Mouse (Mus musculus) gastrocnemius, postnatal 36 days (tissue): ENCODE data around the gene Arid1b. TPM values are rescaled to one million over a fixed set of nuclear protein-coding genes. Genes with fewer than 3 reads are reported as not detected.
"Not testable (repeated sequence)": the region's sequence is repeated elsewhere in the genome, so short reads cannot be mapped to it uniquely, and the experiment has no call there.

ENCODE experiments used
- DNase-seq, 2 experiments: peaks; one replicate each; pipeline ENCODE4 v3.0.0; 2022
- intact Hi-C: fragments of 180-260 bp; cut with DNase I; formaldehyde crosslinking; loops from one replicate; pipeline ENCODE4 v1.15.1; 2025
- total RNA-seq, 2 experiments: library from RNA; stranded (reverse); gene quantifications; 2 replicates each; pipeline ENCODE4 v1.2.3; 2021

The Arid1b gene
- total RNA-seq, 2 experiments from 2014 or later = 28.6 to 31.6 TPM

DNA sequence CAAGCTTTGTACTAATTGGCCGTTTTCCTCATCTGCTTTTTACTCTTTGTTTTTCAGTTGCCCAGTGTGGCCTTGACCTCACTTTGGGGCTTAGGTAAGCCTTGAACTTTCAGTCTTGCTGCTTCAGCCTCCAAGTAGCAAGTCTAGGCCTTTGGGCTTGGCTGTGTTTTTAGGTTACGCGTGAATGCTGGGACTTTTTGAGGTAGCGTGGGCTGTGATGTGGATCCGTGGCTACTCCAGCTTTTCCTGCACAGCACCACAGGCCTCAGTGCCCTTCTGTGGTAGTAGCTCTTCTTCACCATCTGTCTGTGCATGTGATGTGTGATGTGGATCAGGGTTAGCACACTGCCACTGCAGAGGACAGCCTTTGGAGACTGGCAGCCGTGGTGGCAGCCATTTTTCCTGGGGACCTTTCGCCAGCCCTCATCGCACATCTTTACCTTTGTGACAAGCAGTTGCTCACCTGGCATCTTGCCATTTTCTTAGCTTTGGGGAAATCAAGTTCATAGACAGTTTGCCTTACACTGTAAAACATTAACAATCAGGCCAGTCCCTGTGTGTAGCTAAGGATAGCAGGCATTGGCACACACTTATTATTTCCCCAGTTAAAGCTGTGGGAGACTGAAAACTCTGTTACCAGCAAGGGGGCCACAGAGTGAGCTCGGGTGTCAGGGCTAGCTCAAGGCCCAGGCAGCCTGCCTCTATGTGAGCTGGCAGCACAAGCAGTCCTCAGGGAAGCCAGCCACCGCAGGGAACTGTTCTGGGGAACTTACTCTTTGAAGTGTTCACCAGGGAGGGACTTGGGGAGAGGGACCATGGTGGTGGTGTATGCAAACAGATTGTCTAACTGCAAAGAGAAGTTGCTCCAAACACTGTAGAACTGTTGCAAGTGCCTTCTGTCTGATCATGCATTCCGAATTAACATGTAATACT lies 112.4 kb downstream of the Arid1b start:
- intact Hi-C loops = no loop called here
- no peak for DNase-seq

DNA sequence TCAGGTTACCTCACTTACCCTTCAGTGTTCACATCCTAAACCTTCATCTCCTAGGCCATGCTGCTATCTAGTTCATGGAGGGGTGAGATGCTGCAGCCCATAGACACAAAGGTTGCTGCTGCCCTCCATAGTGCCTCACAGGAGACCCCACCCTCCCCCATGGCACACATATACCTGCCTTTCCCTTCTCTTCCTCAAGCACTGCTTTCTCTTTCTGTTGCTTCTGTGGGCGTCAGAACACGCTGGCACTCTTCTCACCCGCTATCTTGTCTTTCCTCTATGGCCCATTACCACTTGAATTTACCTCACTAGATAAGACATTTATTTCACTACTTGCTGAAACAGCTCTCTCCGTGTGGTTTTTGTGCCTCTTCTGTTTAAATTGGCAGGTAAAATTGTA lies 113.4 kb downstream of the Arid1b start:
- intact Hi-C loops = no loop called here

DNA sequence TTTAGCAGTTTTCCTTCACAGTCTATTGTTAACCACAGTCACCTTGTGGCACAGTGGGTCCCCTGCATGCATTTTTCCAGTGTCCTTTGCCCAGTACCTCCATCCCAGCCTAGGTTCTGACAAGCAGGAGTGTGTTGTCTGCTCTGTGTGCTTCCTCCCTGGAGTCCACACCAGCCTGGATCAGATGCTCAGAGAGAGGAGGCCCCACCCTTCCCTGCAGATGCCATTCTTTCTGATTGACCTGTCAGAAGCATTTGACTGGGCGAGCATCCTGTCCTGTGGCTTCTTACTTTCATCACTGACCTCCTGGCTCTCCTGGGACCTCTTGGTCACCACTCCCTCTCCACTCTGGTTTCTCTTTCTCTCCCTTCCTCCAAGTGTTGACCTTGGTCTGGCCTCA lies 113.9 kb downstream of the Arid1b start:
- DNase-seq = no peak
- intact Hi-C loops = no loop called here

More for the DNA sequence above, 113.4 kb downstream of the Arid1b start:
- no peak for DNase-seq

DNA sequence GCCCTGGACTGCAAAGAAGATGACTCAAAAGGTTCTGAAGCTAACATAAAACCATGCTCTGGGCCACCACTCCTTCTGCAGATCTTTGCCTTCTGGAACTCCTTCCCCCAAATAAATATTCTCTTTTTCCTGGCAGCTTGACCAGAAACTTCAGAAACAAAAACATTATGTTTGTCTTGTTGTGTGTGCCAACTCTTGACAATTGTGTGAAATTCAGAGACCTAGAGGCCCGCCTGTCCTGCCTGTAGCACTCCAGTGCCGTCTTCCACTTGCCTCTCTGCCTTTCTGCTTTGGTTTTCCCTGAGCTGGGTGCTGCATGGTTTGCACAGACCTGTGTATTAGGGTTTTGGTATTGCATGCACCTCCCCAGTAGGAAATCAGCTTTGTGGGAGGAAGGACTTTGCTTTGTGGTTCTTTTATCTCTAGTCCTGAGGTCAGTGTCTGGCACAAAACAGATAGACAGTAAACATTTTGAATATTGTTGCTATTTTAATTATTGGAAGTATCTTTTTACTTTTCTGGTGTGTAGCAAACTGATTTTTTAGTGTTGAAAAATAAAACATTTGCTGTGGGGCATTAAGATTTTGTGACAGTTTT lies 114.5 kb downstream of the Arid1b start:
- DNase-seq = no peak

DNA sequence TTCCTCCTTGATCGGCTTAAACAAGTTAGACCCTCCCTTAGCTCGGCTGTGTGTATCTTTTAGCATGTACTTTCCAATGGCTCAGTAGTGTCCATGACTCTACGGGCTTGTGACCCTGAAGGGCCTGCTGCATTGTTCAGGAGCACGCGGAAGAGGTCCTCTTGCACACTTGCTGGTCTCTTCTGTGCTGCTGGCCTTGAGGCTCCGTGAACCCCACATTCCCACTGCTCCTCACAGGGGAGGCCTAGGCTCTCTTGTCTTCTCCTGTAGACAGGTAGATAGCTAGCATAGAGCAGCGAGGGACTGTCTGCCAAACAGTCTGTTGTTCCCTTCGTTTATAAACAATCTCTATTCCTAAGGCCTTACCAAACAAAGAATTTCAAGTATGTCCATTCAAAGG lies 115.2 kb downstream of the Arid1b start:
- intact Hi-C loops = no loop called here
- DNase-seq = no peak

More for the DNA sequence above, 114.5 kb downstream of the Arid1b start:
- intact Hi-C loops = no loop called here

DNA sequence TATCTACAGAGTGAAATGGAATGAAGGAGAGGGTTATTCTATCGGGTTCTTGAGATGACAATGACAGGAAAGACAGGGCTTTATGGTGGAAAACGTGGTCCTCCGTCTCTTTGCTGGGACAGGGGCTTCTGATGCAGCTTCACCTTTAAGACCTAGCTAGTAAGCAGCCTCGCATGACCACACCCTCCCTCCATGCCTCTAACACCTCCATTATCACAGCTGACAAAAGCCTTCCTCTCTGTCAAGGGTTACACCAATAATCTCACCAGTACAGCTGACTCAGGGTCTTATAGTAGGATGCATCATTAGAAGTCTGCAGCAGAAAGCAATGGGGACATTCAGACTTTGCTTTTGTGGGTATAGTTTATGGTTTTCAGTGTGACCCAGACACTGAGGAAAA lies 116.0 kb downstream of the Arid1b start:
- intact Hi-C loops = no loop called here
- DNase-seq = no peak

DNA sequence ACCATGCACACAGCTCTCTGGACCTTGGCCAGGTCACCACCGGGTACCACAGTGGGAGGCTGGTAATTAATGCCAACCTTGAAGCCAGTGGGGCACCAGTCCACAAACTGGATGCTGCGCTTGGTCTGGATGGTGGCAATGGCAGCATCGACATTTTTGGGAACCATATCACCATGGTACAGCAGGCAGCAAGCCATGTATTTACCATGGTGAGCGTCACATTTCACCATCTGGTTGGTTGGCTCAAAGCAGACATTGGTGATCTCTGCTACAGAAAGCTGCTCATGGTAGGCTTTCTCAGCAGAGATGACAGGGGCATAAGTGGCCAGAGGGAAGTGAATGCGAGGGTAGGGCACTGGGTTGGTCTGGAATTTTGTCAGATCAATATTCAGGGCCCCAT lies 116.8 kb downstream of the Arid1b start:
- intact Hi-C loops, DNase-seq: not testable (repeated sequence)

DNA sequence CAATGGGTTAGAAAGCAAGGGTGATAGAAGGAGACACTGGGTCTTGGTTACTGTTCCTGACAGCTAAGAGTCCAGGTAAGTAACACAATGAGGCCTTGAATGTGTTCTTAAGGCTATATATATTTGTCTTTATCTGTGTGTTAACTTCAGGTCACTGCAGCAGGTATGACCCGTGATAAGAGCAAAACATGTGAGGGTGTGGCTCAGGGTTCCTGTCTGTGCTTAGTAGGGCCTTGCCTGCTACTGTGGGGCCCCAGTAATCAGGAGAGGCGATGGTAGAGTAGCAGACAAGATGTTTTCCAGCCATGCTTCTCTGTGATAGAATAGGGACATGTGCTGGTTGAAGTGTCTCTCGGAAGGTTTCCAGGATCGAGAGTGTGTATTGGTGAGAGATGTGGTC lies 118.0 kb downstream of the Arid1b start:
- DNase-seq = no peak
- intact Hi-C loops = no loop called here

DNA sequence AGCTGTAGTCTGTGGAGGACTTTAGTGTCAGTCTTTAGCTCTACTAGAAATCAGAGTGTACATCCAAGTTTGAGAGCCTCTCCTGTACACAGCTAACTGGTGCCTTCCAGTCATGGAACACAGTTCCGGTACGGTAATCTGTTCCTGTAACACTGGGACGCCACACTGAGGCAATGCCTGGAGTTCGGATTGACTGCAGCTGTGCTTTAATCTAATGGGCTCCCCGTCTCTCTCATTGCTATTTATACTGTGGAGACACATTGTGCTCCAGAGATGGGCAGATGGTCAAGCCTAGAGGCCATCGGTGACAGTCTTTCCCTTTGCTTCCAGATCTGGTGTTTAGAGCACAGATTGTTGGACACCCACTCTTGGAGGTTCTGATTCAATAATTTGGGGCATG lies 121.8 kb downstream of the Arid1b start:
- intact Hi-C loops = no loop called here
- no peak for DNase-seq

DNA sequence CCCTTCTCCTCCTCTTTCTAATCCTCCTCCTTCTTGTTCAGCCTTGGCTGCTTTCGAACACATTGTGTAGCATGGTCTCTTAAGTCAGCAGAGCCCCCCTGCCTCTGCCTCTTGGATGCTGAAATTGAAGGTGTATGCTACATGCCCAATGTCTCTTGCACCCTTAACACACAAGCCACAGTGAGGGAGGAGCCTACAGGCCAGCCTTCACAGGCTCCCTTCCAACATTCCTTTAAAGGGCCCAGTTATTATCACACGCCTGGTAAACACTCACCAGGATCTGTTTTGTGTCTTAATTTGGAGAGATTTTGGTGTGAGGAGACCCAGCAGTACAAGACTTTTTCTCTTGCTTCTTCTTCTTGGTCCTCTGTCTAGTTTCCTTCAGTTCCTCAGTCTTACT lies 122.9 kb downstream of the Arid1b start:
- no peak for DNase-seq
- intact Hi-C loops = no loop called here

DNA sequence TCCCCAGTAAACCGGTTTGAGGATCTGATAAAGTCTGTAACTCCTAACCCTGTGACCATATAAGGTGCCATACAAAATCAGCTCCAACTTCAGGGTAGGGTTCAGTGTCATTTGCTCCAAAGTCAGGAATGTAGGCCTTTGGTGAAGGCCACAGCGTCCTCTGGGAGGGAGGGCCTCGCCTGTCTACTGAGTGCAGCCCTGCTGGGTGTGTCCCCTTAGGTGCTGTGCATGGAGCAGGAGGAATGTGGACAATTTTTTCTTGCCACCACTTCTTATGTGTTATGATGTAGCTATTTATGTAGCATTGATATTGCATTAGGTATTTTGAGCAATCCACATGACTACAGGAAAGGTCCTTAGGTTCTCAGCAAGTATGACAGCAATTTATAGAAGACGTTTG lies 124.0 kb downstream of the Arid1b start:
- intact Hi-C loops = no loop called here
- no peak for DNase-seq

DNA sequence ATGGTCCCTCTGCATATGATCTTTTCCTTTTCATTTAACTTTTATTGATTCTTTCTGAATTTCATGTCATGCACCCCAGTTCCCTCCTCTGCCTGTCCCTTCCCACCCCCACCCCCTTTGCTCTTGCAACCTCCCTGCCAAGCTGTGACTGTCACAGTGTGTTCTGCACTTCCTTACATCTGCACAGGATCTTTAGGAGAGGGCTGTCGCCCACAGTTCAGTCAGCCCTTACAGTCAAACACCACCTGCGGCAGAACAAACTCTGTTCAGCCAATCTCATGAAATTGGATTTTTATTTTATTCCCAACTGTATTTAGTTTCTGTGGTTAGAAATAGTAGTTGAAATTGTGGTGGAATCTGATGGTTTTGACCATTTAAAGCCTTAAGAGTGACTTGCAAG lies 130.5 kb downstream of the Arid1b start:
- intact Hi-C loops = no loop called here
- no peak for DNase-seq

DNA sequence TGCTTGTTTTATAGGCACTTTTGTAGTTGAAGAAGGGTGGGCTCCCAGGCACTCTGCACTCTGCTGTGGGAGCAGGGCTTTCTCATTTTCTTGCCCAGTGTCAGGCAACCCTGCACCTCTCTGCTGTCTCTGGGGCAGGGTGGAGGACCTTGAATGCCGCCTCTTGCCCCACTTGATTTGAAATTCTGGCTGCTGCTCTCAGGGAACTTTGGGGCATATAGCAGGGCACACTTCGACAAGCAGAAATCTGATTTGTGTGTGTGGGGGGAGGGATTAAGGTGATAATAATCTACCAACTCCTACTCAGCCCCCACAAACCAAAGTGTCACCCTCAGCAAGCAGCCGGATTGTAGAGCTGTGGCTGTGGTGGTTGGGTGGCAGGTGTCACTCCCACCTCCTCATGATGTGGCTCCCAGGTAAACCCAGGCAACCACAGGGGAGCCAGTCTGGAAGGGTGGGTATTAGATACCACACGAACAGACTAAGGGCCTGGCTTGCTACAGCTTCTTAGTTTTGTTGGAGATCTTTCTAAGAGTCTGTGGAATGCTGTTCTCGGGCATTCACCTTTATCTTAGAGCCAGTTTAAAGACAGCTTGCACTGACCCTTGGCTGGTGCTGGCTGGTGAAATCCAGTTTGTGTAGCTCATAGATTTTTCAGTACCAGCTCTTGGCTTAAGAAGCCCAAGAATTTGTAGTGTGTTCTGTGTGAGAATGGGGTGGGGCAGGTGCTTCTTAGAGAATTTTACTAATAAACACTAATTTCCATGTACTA lies 131.1 kb downstream of the Arid1b start:
- intact Hi-C loops = no loop called here
- DNase-seq = no peak

DNA sequence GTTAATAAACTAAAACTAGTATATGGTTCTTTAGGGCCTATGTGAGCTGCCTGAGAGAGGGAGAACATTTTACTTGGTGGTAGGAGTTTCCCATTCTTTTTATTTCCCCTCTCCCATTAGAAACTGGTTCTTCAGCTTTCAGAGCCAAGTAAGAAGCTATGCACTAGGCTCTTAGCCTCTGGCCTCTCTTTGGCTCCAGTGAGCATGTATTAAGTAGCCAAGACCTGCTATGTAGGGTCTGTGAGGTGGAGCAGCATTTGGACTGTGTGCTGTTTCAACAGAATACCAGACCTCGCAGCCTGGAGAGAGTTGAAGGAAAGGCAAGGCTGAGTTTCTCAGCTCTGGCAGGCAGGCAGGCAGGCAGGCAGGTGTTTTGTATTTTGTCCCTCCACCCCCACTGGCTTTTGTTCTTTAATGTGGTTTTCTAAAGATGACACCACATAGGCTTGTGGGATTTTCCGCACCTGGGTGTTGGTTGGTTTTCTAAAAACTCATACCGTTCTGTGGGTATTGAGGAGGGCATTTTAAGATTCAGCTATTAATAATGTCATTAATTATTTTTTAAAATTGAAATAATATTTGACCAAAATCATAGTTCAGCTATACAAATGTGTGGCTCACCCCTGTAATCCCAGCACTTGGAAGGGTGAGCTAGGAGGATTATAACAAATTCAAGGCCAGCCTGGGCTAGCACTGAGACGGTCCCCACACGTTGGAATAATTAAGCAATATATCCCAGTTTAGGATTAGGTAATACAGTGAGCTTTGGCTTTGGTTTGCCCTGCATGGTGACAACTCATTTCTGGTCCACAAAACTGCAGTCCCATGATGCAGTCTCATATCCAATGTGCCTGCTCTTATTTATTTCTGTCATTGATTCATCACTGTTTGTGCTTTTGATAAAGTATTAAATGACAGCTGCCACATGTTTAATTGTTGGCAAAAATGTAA lies 132.0 kb downstream of the Arid1b start:
- no peak for DNase-seq
- intact Hi-C loops = no loop called here

DNA sequence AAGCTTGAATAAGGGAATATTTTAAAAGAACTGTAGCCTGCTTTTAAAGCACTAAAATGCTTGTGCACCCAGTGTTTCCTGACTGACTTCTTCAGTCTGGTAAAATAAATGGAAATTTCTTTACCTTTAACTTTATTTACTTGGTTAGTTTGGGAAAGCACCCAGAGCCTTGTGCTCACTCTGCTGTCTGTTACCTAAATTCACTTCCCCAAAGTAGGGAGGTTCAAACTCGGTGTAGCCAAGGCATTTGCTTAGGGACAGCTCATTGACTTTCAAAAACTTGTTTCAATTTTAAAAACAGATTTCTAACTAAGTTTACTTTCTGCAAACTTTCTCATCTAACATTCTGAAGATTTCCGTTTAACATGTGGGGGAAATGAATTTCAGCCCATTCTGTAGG lies 135.5 kb downstream of the Arid1b start:
- intact Hi-C loops = no loop called here
- DNase-seq = no peak

DNA sequence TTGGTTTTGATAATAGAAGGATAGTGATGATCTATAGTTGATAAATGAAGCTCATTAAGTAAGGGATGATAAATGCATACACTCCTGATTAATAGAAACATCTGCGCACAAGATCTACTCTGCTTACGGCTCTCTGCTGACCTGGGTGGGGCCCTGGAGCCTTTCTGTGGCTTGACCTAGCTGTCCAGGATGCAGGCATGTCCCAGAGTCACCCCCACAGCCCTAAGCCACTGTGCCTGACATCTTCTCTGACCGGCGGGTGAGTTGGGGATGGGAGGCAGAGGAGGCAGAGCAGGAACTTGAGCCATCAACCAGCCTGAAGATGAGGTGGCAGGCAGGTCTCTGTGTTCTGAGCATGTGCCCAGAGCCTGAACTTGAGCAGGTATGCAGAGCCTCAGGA lies 136.0 kb downstream of the Arid1b start:
- intact Hi-C loops = no loop called here
- DNase-seq = no peak

DNA sequence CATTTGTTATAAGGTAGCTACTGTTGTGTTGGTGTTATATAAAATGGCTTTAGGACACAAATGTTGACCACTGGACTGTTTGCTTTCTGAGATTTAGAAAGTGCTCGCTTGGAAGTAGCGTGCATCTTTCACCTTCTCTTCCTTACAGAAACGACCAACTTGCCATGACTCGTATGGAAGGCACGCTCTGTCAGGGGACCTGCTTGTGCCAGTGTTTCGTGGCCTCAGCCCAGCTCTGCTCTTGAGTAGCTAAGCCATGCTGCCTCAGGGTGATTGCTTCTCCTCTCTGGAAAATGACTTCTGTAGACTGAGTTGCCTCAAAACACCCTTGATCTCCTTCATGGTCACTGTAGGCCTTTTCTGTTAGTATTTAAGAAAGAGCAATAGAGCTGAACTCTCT lies 137.6 kb downstream of the Arid1b start:
- DNase-seq = no peak
- intact Hi-C loops = no loop called here

DNA sequence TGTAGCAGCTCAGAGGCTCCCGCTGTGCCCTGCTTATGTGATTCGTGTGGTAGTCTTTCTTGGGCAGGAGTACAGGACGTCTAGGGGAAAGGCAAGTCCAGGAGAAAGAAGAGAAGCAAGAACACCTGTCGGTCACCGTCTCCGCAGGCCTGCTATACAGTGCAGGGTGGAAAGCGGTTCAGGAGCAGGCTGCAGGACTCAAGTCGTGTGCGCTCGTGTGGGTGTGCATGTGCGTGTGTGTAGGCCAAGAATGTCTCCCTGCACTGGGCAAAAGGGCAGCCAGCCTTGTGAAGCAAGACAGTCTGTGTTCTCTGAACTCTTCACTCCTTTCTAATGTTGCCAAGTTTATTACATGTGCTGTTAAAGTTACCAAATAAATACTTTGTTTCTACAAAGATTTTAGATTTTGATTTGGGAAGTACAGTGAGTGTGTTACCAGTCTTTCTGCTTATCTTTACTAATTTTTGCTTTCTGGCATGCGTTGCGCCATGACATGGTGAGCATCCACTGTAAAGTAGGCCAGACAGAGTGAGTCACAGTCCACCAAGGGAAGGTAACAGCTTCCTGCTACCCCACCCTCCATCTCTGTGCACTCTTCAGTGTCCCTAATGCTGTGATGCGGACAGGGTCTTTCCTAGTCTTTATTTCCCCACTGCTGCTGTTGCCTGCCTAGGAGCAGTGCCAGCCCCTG lies 138.3 kb downstream of the Arid1b start:
- DNase-seq = no peak
- intact Hi-C loops = no loop called here

DNA sequence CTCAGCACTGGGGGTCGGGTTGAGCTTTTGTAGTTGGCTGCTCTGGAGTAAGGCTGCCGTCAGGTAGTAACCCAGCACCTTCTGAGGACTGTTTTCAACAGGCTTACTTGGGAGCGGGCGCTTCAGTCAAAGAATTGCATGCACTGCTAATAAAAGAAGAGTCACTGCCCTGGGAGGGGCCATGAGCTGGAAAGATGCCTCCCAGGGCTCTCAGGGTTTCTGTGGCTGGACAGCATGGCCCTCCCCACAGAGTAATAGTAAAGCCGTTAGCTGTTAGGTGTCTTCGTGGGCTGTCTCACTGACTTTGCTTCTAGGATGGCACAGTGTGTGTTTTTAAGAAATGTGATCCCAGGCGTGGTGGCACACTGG lies 138.8 kb downstream of the Arid1b start:
- DNase-seq = no peak
- intact Hi-C loops = no loop called here

DNA sequence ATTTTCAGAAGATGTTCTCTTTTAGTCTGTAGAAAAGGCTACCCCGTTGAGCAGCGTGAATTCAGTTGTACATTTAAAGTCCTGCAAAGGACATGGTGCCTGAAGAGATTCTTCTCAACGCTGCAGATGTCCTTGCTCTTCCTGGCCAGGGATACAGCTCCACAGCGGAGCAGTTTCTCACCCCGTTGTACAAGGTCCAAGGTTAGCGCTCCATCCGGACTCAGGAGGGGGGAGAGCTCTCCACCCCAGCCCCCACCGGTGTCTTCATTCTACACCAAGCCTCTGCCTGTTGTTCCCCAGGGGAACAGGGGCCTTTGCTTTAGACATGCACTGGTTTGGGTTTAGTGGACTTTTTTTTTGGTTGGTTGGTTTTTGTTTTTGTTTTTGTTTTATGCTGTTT lies 139.7 kb downstream of the Arid1b start:
- no peak for DNase-seq
- intact Hi-C loops = no loop called here
